Mouse (Mus musculus): ENCODE results near the gene Dgcr8.
"Not testable (repeated sequence)": the region's sequence is repeated elsewhere in the genome, so short reads cannot be mapped to it uniquely, and the experiment has no call there.

The Dgcr8 gene

DNA sequence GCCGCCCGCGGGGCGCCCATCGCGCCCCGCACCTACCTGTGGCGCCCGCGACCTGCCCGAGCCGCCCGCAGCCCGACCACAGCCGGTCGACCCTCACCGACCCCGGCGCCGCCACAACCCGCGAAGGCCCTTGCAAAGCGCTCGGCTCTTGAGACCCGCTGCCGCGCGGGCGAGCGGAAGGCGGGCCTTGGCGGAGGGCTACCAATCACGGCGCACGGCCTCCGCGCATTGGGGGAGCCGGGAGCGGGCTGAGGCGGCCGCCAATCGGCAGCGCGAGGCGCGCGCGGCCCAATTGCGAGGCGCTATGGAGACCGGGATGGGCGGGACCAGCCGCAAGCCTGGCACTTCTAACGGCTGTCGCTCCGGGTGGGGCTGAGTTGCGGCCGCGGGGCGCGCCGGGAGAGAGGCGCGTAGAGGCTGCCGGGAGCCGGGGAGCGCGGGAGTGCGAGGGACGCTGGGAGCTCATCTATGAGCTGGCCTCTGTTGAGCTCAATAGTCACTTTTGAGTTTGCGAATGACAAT, at the start of gene Dgcr8:
Gene Dgcr8 (minus strand): TSS at position 180 of the 522 bp plus-strand sequence.
- DNase-seq (ENCODE audit: low read depth, low spot score): peak; percentile 99

GRCm38 (mm10) chr16:18337261-18337660, 48.2 kb upstream of the Dgcr8 start:
- no peak for DNase-seq (ENCODE audit: low read depth, low spot score)

GRCm38 (mm10) chr16:18335981-18336380, 46.9 kb upstream of the Dgcr8 start:
- DNase-seq (ENCODE audit: low read depth, low spot score): no peak

- DNase-seq (ENCODE audit: low read depth, low spot score): no peak
Measured at GRCm38 (mm10) chr16:18333976-18334375, 44.9 kb upstream of the Dgcr8 start.

- DNase-seq (ENCODE audit: low read depth, low spot score): no peak
Measured at GRCm38 (mm10) chr16:18328524-18328923, 39.5 kb upstream of the Dgcr8 start.

DNA sequence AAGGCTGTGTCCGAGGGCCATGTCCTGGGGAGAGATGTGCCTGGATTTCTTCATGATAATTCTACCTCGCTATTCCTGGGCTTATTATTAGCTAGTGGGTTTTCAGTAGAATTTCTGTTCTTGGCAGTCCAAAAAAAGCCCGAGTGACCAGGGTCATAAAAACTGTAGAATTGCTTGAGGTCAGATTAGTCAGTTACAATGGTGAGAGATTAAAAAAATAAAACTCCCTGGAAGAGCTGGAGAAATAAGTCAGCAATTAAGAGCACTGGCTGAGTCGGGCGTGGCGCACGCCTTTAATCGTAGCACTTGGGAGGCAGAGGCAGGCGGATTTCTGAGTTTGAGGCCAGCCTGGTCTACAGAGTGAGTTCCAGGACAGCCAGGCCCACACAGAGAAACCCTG, 38.9 kb upstream of the Dgcr8 start:
- DNase-seq (ENCODE audit: low read depth, low spot score): no peak

DNA sequence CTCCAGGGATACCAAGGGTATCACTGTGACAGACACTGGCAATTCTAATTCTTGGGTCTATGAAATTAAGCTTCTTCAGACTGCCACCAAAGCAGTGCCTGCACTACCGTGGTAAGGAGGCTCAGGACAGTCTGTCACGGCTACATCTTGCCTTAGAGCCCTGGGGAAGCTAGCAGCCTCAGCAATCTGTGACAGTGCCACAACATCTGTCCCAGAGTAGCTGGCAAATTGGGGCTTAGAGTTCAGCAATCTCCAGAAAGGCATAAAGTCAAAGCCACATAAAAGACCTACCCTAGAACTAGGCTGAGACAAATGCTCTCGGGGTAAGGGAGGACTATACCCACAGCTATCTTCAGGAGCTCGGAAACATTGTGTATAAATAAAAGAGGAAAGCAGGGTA, 36.7 kb upstream of the Dgcr8 start:
- DNase-seq (ENCODE audit: low read depth, low spot score): no peak

DNA sequence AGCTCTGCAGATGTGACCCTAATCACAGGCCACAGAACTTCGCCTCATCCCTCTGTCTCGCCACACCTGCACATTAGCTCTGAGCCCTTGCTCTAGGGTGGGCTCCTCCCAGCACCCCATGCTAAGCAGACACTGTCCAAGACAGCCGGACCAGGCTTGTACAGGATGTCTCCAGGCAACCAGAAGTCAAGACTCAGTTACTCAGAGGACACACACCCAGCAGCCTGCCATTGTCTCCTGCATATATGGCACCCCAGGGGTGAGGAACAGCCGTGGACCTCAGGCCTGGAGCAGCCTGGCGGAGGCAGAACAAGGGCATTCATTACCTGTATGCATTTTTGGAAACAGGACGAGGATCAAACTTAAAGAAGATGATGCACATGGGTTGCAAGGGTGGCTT, 35.0 kb upstream of the Dgcr8 start:
- DNase-seq (ENCODE audit: low read depth, low spot score): no peak

DNA sequence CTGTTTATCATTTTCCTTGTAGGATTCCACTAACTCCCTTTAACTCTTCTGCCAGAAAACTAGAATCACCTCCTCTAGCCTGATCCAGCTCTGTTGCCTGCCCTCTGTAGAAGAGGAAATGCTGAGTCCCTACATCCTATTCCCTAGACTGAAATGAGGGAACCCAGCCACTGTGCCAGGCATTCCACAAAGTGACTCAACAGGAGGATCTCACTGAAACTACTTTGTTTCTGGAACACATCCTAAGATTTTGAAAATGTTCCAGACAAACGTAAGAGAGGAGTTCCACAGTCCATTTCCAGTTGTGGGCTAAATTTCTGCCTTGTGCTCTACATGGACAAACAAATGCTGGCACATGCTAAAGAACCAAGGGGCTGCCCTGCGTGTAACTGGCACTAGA, 34.4 kb upstream of the Dgcr8 start:
- no peak for DNase-seq (ENCODE audit: low read depth, low spot score)

- no peak for DNase-seq (ENCODE audit: low read depth, low spot score)
Measured at GRCm38 (mm10) chr16:18321443-18321842, 32.4 kb upstream of the Dgcr8 start.

DNA sequence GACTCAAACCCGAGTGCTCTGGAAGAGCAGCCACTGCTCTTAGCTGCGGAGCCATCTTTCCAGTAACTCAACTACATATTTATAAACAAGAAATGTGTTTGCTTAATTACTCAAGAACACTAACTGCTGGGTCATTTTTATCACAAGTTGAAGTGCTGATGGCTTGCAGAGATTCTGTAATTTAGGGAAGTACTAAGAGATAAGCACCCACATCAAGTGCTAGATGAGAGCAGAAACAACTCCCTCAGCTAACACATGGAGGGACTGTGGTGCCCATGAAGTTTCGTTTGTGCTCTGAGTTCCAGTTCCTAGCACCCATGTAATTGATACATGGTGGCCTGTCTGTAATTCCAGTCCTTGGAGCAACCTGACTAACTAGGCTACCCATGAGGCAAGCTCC, 29.9 kb upstream of the Dgcr8 start:
- no peak for DNase-seq (ENCODE audit: low read depth, low spot score)

DNA sequence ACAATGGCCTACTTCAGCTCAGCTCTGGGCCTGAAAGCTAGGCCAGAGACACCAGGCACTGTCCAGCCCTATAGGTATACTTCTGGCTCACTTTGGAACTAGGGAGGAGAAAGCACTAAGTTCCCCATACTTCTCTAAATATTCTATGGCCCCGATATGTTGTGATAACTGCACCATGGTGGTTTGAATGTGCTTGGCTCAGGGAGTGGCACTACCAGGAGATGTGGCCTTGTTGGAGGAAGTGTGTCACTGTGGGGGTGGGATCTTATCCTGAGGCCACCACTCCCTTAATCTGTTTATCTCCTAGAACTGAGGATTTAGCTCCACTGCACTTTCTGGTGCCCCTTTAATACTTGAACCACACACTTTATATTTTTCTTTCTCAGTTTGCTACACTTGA, 19.1 kb upstream of the Dgcr8 start:
- DNase-seq (ENCODE audit: low read depth, low spot score): no peak

GRCm38 (mm10) chr16:18289614-18290013, 568 bp upstream of the Dgcr8 start:
- DNase-seq (ENCODE audit: low read depth, low spot score): not testable (repeated sequence)

GRCm38 (mm10) chr16:18288581-18289061, 425 bp downstream of the Dgcr8 start:
- no peak for DNase-seq (ENCODE audit: low read depth, low spot score)

GRCm38 (mm10) chr16:18288166-18288565, 880 bp downstream of the Dgcr8 start:
- DNase-seq (ENCODE audit: low read depth, low spot score): peak; percentile 18

DNA sequence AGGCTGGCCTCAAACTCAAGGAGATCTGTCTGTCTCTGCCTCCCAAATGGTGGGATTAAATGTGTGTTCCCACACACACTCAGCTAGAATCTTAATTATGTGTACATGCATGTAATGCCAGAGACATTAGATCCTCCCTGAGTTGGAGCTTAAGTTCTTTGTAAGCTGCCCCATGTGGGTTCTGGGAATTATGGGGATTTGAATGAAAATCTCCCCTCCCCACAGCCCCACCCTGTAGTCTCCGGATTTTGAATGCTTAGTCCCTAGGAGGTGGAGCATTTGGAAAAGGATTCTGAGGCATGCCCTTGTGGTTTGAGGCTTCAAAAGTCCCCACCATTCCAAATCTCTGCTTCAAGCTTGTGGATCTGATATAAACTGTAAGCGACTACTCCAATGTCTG, 13.9 kb downstream of the Dgcr8 start:
- no peak for DNase-seq (ENCODE audit: low read depth, low spot score)

DNA sequence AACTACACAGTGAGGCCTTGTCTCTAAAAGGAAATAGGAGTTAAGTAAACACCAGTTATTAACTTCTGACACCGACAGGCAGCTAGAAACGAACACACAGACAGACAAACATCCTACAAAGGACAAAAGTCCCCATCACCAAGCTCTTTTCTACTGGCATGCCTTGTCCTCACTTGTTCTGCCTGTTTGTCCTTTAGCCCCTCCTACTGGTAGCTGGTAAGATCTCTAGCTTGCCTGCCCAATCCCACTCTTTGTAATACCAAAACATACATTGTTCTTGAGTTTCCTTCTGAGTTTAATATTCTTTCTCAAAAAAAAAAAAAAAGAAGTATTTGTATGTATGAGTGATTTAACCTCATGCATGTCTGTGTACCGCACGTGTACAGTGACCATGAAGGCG, 20.9 kb downstream of the Dgcr8 start:
- no peak for DNase-seq (ENCODE audit: low read depth, low spot score)

GRCm38 (mm10) chr16:18265024-18265423, 24.0 kb downstream of the Dgcr8 start:
- DNase-seq (ENCODE audit: low read depth, low spot score): no peak

DNA sequence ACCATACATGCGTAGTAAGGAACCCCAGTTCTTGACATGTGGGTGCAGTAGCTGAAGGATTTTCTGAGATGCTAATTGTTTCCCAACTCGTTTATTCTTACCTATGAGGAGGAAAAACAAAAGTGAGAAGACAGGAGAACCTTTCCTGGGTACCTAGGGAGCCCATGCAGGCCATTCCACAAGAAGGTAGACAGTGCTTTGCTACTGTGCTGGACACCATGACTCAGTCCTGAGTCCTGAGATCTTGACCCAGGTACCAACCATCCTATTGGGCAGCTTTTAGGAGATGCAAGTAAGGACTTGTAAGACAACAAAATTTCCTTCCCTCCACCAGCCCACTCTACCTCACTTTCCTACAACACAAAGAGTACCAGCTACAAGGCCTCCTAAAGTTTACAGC, 30.8 kb downstream of the Dgcr8 start, which contains the start of gene Gm49776:
Gene Gm49776 (minus strand): TSS at position 101 of the 400 bp plus-strand sequence.
- no peak for DNase-seq (ENCODE audit: low read depth, low spot score)

DNA sequence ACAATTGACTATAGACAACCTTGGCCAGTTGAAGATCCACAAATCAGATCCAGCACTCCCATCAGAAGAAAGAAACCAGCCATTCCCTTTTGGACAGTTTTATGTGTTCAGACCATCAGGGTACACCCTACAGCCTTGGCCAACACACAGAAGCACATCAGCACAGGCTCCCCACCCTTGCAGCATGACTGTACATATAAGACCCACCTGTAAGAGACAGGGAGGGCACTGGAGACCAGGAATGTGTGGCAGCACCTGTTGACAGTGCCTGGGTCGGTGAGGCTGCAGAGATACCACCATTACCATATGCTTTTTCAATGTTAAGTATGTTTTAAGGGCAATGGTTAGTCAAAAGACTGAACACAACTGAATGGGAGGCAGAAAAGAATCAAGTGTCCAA, 35.2 kb downstream of the Dgcr8 start:
- DNase-seq (ENCODE audit: low read depth, low spot score): no peak

- DNase-seq (ENCODE audit: low read depth, low spot score): no peak
Measured at GRCm38 (mm10) chr16:18252736-18253135, 36.3 kb downstream of the Dgcr8 start.

DNA sequence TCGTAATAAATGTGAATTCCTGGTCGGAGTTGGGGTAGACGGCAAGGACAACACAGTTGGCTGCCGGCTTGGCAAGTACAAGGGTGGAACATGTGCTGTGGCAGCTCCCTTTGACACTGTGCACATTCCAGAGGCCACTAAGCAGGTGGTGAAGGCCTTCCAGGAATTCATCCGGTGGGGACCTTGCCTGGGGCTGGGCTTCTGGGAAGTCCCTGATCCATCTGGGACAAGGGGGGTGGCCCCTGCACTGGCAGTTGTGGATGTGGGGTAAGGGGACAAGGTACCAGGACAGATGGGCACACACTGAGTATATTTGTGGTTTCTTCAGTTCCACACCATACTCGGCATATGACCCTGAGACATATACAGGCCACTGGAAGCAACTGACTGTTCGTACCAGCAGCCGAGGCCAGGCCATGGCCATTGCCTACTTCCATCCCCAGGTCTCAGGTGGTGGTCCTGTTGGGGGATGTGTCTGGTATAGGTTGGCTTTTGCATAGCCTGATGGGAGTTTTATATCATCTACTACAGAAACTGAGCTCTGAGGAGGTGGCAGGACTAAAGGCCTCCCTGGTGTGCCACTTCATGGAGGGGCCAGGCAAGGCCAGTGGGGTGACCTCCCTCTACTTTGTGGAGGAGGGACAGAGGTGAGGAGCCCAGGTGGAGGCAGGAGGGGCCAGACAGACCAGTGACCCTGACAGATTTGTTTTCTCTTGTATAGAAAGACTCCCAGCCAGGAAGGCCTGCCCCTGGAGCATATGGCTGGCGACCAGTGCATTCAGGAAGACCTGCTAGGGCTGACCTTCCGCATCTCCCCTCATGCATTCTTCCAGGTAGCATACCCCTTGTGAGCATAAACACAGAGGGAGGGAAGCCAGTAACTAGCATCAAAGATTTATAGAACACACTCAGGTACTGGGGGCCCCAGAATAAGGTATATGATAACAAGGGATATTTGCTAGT, 37.9 kb downstream of the Dgcr8 start:
- no peak for DNase-seq (ENCODE audit: low read depth, low spot score)

DNA sequence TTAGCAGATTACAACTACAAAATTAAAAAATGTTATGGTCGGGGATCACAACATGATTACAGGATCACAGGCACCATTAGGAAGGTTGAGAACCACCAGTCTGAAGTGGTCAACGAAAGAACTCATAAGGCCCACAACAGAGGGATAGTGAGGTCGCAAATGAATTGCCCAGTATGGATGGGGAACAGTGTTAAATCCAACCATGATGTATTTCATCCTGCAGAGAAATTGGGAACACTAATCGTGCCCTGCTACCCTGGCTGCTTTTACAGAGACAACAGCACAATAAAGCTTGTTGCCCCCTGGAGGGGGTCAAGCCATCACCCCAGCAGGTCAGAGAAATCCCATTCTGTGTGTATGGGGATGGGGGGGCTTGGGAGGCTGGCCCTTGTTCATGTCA, 38.8 kb downstream of the Dgcr8 start:
- DNase-seq (ENCODE audit: low read depth, low spot score): no peak
